Mouse (Mus musculus): ENCODE results near the gene Qrfpr.

The Qrfpr gene

GRCm38 (mm10) chr3:36221743-36222682 is at the start of gene Qrfpr:
TSS of gene Qrfpr (minus strand) at chr3:36222313.
- DNase-seq (ENCODE audit: low read depth, low spot score), result peak; percentile 13

- DNase-seq (ENCODE audit: low read depth, low spot score), result no peak
Measured at GRCm38 (mm10) chr3:36263873-36264272, 41.8 kb upstream of the Qrfpr start.

- no peak for DNase-seq (ENCODE audit: low read depth, low spot score)
Measured at GRCm38 (mm10) chr3:36263265-36263664, 41.2 kb upstream of the Qrfpr start.

- DNase-seq (ENCODE audit: low read depth, low spot score), result no peak
Measured at GRCm38 (mm10) chr3:36250585-36250984, 28.5 kb upstream of the Qrfpr start.

- no peak for DNase-seq (ENCODE audit: low read depth, low spot score)
Measured at GRCm38 (mm10) chr3:36248446-36248845, 26.3 kb upstream of the Qrfpr start.

- no peak for DNase-seq (ENCODE audit: low read depth, low spot score)
Measured at GRCm38 (mm10) chr3:36229941-36230340, 7.8 kb upstream of the Qrfpr start.

GRCm38 (mm10) chr3:36227246-36227645 is 5.1 kb upstream of the Qrfpr start:
- no peak for DNase-seq (ENCODE audit: low read depth, low spot score)

GRCm38 (mm10) chr3:36223361-36223760 is 1.2 kb upstream of the Qrfpr start:
- no peak for DNase-seq (ENCODE audit: low read depth, low spot score)

- no peak for DNase-seq (ENCODE audit: low read depth, low spot score)
Measured at GRCm38 (mm10) chr3:36212758-36213157, 9.4 kb downstream of the Qrfpr start.

- DNase-seq (ENCODE audit: low read depth, low spot score), result no peak
Measured at GRCm38 (mm10) chr3:36210939-36211338, 11.2 kb downstream of the Qrfpr start.

- peak; percentile 41 for DNase-seq (ENCODE audit: low read depth, low spot score)
Measured at GRCm38 (mm10) chr3:36209776-36210555, 12.1 kb downstream of the Qrfpr start.

- DNase-seq (ENCODE audit: low read depth, low spot score), result no peak
Measured at GRCm38 (mm10) chr3:36207520-36208264, 14.4 kb downstream of the Qrfpr start.

- DNase-seq (ENCODE audit: low read depth, low spot score), result no peak
Measured at GRCm38 (mm10) chr3:36202932-36203331, 19.2 kb downstream of the Qrfpr start.

GRCm38 (mm10) chr3:36201098-36201497 is 21.0 kb downstream of the Qrfpr start:
- no peak for DNase-seq (ENCODE audit: low read depth, low spot score)

- no peak for DNase-seq (ENCODE audit: low read depth, low spot score)
Measured at GRCm38 (mm10) chr3:36189243-36189642, 32.9 kb downstream of the Qrfpr start.

GRCm38 (mm10) chr3:36186510-36186909 is 35.6 kb downstream of the Qrfpr start:
- no peak for DNase-seq (ENCODE audit: low read depth, low spot score)

GRCm38 (mm10) chr3:36181519-36181918 is 40.6 kb downstream of the Qrfpr start:
- peak; percentile 46 for DNase-seq (ENCODE audit: low read depth, low spot score)

GRCm38 (mm10) chr3:36173761-36174160 is 48.4 kb downstream of the Qrfpr start:
- no peak for DNase-seq (ENCODE audit: low read depth, low spot score)

GRCm38 (mm10) chr3:36171348-36171747 is 50.8 kb downstream of the Qrfpr start:
- DNase-seq (ENCODE audit: low read depth, low spot score), result no peak

- no peak for DNase-seq (ENCODE audit: low read depth, low spot score)
Measured at GRCm38 (mm10) chr3:36170670-36171210, 51.4 kb downstream of the Qrfpr start.

GRCm38 (mm10) chr3:36155268-36155667 is 66.8 kb downstream of the Qrfpr start:
- peak; percentile 5 for DNase-seq (ENCODE audit: low read depth, low spot score)

Measured in embryo, embryonic 11.5 days (tissue).